25 mouse cellular contexts compared by ENCODE assay signal in the genomic region with DNA sequence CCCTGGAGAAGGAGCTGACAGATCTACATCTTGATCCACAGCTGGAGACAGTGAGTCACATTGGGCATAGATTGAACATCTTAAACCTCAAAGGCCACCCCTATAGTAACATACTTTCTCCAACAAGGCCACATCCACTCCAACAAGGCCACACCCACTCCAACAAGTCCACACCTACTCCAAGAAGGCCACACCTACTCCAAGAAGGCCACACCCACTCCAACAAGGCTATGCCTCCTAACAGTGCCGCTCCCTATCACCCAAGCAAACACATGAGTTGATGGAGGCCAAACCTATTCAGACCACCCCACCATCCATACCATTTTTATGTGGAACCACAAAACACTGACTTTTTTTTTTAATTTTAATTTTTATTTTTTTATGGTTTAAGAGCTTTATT. TPM values are rescaled to one million over a fixed set of nuclear protein-coding genes. Genes with fewer than 3 reads are reported as not detected.
DNase-seq lines count a peak whose midpoint lies in the region; ATAC-seq lines count a peak whose summit lies in the region.
"Had no signal": no experiment of that assay in that cellular context is flagged by ENCODE, and none has a peak within 500 bp of the region (broad histone marks: within the 10 kb centered on the region; RNA-seq: fewer than 3 reads in every experiment).

No protein-coding gene starts in this region.

- H3K9me3 ChIP-seq in liver, embryonic 11.5 days (ENCODE audit: control insufficient read depth, low read length), result no peaks in the 10 kb centered on the region
- H3K9me3 ChIP-seq in stomach, embryonic 16.5 days (replicated peaks; ENCODE audit: control insufficient read depth, low read length), result no peaks in the 10 kb centered on the region
- H3K9me3 ChIP-seq: forebrain, embryonic 10.5 days; forebrain, embryonic 13.5 days; hindbrain, embryonic 12.5 days; hindbrain, embryonic 15.5 days had no signal

- no peak overlapping the region for H3K9ac ChIP-seq in liver, embryonic 11.5 days (ENCODE audit: low read depth, low read length)
- H3K9ac ChIP-seq in stomach, embryonic 16.5 days (ENCODE audit: low read length), result no peak overlapping the region
- H3K9ac ChIP-seq: forebrain, embryonic 13.5 days; forebrain, postnatal 0 days; hindbrain, embryonic 12.5 days; hindbrain, embryonic 15.5 days had no signal

- WGBS in liver, embryonic 11.5 days, result 67% methylated on average over 1 of the region's 1 CpGs
- WGBS in stomach, embryonic 16.5 days, result 82% methylated on average over 1 of the region's 1 CpGs

- H3K27me3 ChIP-seq in liver, embryonic 11.5 days (replicated peaks; ENCODE audit: control insufficient read depth, insufficient read depth, low read length), result no peaks in the 10 kb centered on the region
- H3K27me3 ChIP-seq in stomach, embryonic 16.5 days (ENCODE audit: control insufficient read depth, insufficient read depth, low read length), result no peaks in the 10 kb centered on the region
- H3K27me3 ChIP-seq: forebrain, embryonic 13.5 days; hindbrain, embryonic 12.5 days; hindbrain, embryonic 15.5 days; Patski had no signal

- no peaks in the 10 kb centered on the region for H3K36me3 ChIP-seq in liver, embryonic 11.5 days (ENCODE audit: control insufficient read depth, insufficient read depth, low read length)
- no peaks in the 10 kb centered on the region for H3K36me3 ChIP-seq in stomach, embryonic 16.5 days (ENCODE audit: control insufficient read depth, insufficient read depth, low read length)
- H3K36me3 ChIP-seq: G1E had no signal

- 0 out of 2 replicates have a peak, but pooled peaks cover 2% of the 10 kb centered on the region for H3K4me1 ChIP-seq in liver, embryonic 11.5 days (replicated peaks; ENCODE audit: control insufficient read depth, insufficient read depth, low read length)
- H3K4me1 ChIP-seq in stomach, embryonic 16.5 days (ENCODE audit: control insufficient read depth, insufficient read depth, low read length), result no peaks in the 10 kb centered on the region; the same call in 1 of the 2 replicates
- H3K4me1 ChIP-seq: forebrain, embryonic 13.5 days; hindbrain, embryonic 15.5 days had no signal

- ATAC-seq in liver, embryonic 11.5 days (replicated peaks; ENCODE audit: low FRiP score), result no peak; the same call in 1 of the 2 replicates
- ATAC-seq in stomach, embryonic 16.5 days (ENCODE audit: insufficient read depth, low FRiP score), result peak; percentile 42; the same call in 1 of the 2 replicates
- ATAC-seq in megakaryocyte progenitor cell, adult 5-6 weeks (replicated peaks; ENCODE audit: poor library complexity), result no peak
- ATAC-seq: forebrain, embryonic 13.5 days; forebrain, postnatal 0 days; Patski had no signal

- H3K4me2 ChIP-seq in liver, embryonic 11.5 days, result no peak overlapping the region
- no peak overlapping the region for H3K4me2 ChIP-seq in stomach, embryonic 16.5 days (ENCODE audit: low read depth, low read length)
- H3K4me2 ChIP-seq: forebrain, embryonic 13.5 days; heart, embryonic 11.5 days; hindbrain, embryonic 12.5 days; hindbrain, embryonic 15.5 days had no signal

- H3K27ac ChIP-seq in liver, embryonic 11.5 days (ENCODE audit: low read depth, low read length), result no peak overlapping the region
- H3K27ac ChIP-seq in stomach, embryonic 16.5 days (ENCODE audit: low read length), result no peak overlapping the region
- H3K27ac ChIP-seq: forebrain, embryonic 10.5 days; forebrain, embryonic 13.5 days; gastrocnemius, adult 2 months; hindbrain, embryonic 12.5 days; hindbrain, embryonic 15.5 days had no signal

- DNase-seq in liver (peak; percentile 26), 416B (ENCODE audit: low read depth) (peak; percentile 51), ZHBTc4 (ENCODE audit: low read depth, low spot score) (peak; percentile 70)
- no peak for DNase-seq in liver, embryonic 11.5 days (ENCODE audit: low spot score)
- no peak for DNase-seq in spleen, postnatal 14 days (ENCODE audit: low spot score in 2 of 2)
- no peak for DNase-seq in left cerebral cortex, adult 9 months (ENCODE audit: low spot score in 2 of 2)
- DNase-seq: adrenal gland, postnatal 10 days; adrenal gland, postnatal 36 days; cerebellum, adult 11-12 months; cerebellum, adult 8-10 months; cerebellum, postnatal 10 days; cerebellum, postnatal 36 days; forebrain, postnatal 0 days; gastrocnemius, adult 2 months; gastrocnemius, postnatal 14 days; heart, adult 11 months had no signal

- no peak overlapping the region for H3K4me3 ChIP-seq in liver, embryonic 11.5 days (ENCODE audit: low read depth, low read length)
- no peak overlapping the region for H3K4me3 ChIP-seq in stomach, embryonic 16.5 days (replicated peaks; ENCODE audit: low read length)
- H3K4me3 ChIP-seq: forebrain, embryonic 10.5 days; forebrain, embryonic 13.5 days; gastrocnemius, adult 2 months; hindbrain, embryonic 12.5 days; hindbrain, embryonic 15.5 days had no signal

RNA-seq across cellular contexts. Expression of a gene that starts 13.1 kb away (rescaled TPM):
- 4.8 and 4.9 TPM in 2 replicates for polyA plus RNA-seq in liver, embryonic 11.5 days (2014; fragmentation: Nextera tagmentation; extraction: Ambion mirVana)
- polyA plus RNA-seq in stomach, embryonic 16.5 days (2015; fragmentation: Nextera tagmentation; extraction: Ambion mirVana), result 7.8 and 8.7 TPM in 2 replicates
- total RNA-seq in megakaryocyte progenitor cell, adult 5-6 weeks (2015), result 7.9 and 9.6 TPM in 2 replicates
- 4.9 and 5.3 TPM in 2 replicates for total RNA-seq in megakaryocyte progenitor cell, adult 5-6 weeks (2017)
- polyA plus RNA-seq: G1E had no signal

Comparison
In these comparisons a context has a peak if more than half of its experiments do, and no peak if none do; other contexts are left out.
1. DNase-seq: peak in liver (single experiment), 416B (single experiment) and ZHBTc4 (single experiment); none in liver, embryonic 11.5 days (single experiment), spleen, postnatal 14 days (0 of 2) and left cerebral cortex, adult 9 months (0 of 2).